Mouse (Mus musculus): Measurements from ENCODE around the gene Usp40.

Gene Usp40

GRCm38 (mm10) chr1:87896921-87897320 is 111.4 kb downstream of the Usp40 start:
- no peak for DNase-seq (ENCODE audit: low read depth in 1 of 2, low spot score in 2 of 2)
